ENCODE assay signal across 8 mouse cellular contexts in genomic region chr5:143654670-143655510, GRCm38 (mm10). TPM values are rescaled to one million over a fixed set of nuclear protein-coding genes. Genes with fewer than 3 reads are reported as not detected.
A peak's percentile ranks its signal among the peaks of the same experiment; 100 is the strongest.
DNase-seq lines count a peak whose midpoint lies in the region; ATAC-seq and TF ChIP-seq lines count a peak whose summit lies in the region.

No protein-coding gene starts in this region.

- DNase-seq in CH12.LX (ENCODE audit: extremely low read depth) (no peak), liver (peak; percentile 60)
- DNase-seq in c-Kit-positive CD71-negative TER-119-negative erythroid progenitor cells, embryonic 14.5 days (ENCODE audit: low read depth), result peak; percentile 55
- peak; percentile 17 for DNase-seq in heart, postnatal 25 days (ENCODE audit: low spot score)
- no peak for DNase-seq in left cerebral cortex, postnatal 36 days (ENCODE audit: low spot score in 2 of 2)
- DNase-seq in layer of hippocampus, postnatal 10 days (ENCODE audit: low spot score in 2 of 2), result no peak
- DNase-seq in gastrocnemius, adult 8-10 months (ENCODE audit: low spot score in 2 of 2), result no peak

- ATAC-seq in stomach, embryonic 15.5 days (ENCODE audit: insufficient read depth, low FRiP score, low read depth), result peak; percentile 65; the same call in 1 of the 2 replicates

- H3K4me2 ChIP-seq in CH12.LX (ENCODE audit: insufficient read depth, low read depth, poor library complexity, severe bottlenecking), result 0 out of 2 replicates have a peak overlapping the region, but pooled peaks have one; percentile 12
- H3K4me2 ChIP-seq in stomach, embryonic 15.5 days, result no peak overlapping the region

- no peak for TF ChIP-seq POLR2A in CH12.LX (IDR thresholded peaks at IDR 0.05; ENCODE audit: low read depth, low read length)

- intact Hi-C loops in heart, postnatal 25 days (cut with DNase I), result no loop called here
- intact Hi-C loops in left cerebral cortex, postnatal 36 days (cut with DNase I), result no loop called here

- peaks cover 0 to 15% of the 10 kb centered on the region in 2 experiments; a peak in 2 of 4 replicates for H3K4me1 ChIP-seq in CH12.LX (ENCODE audit: control insufficient read depth in 1 of 2, insufficient read depth in 2 of 2)
- H3K4me1 ChIP-seq in stomach, embryonic 15.5 days, result peaks cover 28% of the 10 kb centered on the region

- no peak for TF ChIP-seq CTCF in CH12.LX (conservative IDR thresholded peaks at IDR 0.05 in 1 of 2, IDR thresholded peaks at IDR 0.05 in 1 of 2; ENCODE audit: low read depth in 2 of 2, low read length in 2 of 2)

- 15% methylated on average over 7 of the region's 7 CpGs for WGBS in stomach, embryonic 15.5 days

- H3K9me3 ChIP-seq in CH12.LX (replicated peaks; ENCODE audit: low read length), result no peaks in the 10 kb centered on the region
- no peaks in the 10 kb centered on the region for H3K9me3 ChIP-seq in stomach, embryonic 15.5 days

- no peak overlapping the region for H3K27ac ChIP-seq in CH12.LX (ENCODE audit: insufficient read depth, low read depth)
- H3K27ac ChIP-seq in stomach, embryonic 15.5 days, result peak overlapping the region; percentile 90

- no peaks in the 10 kb centered on the region for H3K36me3 ChIP-seq in CH12.LX (replicated peaks in 1 of 2; ENCODE audit: control insufficient read depth in 1 of 2, insufficient read depth in 1 of 2, low read length in 1 of 2)
- no peaks in the 10 kb centered on the region for H3K36me3 ChIP-seq in stomach, embryonic 15.5 days

- no peak overlapping the region for H3K9ac ChIP-seq in CH12.LX (ENCODE audit: insufficient read depth, low read depth)
- no peak overlapping the region for H3K9ac ChIP-seq in stomach, embryonic 15.5 days

- H3K4me3 ChIP-seq in CH12.LX (replicated peaks in 1 of 3; ENCODE audit: low read depth in 2 of 3, low read length in 2 of 3, poor library complexity in 1 of 3), result no peak overlapping the region
- H3K4me3 ChIP-seq in stomach, embryonic 15.5 days (replicated peaks), result no peak overlapping the region

- no peaks in the 10 kb centered on the region for H3K79me2 ChIP-seq in CH12.LX (replicated peaks; ENCODE audit: control insufficient read depth, extremely low read depth, insufficient read depth, poor library complexity, severe bottlenecking)

- no peak for TF ChIP-seq RAD21 in CH12.LX (IDR thresholded peaks at IDR 0.05; ENCODE audit: low read depth, low read length)

- H3K27me3 ChIP-seq in CH12.LX (replicated peaks), result no peaks in the 10 kb centered on the region
- no peaks in the 10 kb centered on the region for H3K27me3 ChIP-seq in stomach, embryonic 15.5 days (replicated peaks)

- dilution Hi-C loops in CH12.LX (cut with MboI; ENCODE audit: extremely low pct_ligation_motif_present, extremely low pct_unique_long_range_greater_than_20kb, low sequenced_read_pairs), result no loop called here

- in situ Hi-C loops in CH12.LX (cut with MboI; ENCODE audit: low pct_ligation_motif_present, low pct_unique_long_range_greater_than_20kb, low sequenced_read_pairs), result no loop called here

- TF ChIP-seq EP300 in CH12.LX (IDR thresholded peaks at IDR 0.05; ENCODE audit: low read length), result no peak

TF ChIP-seq in CH12.LX, 34 proteins besides CTCF, POLR2A, EP300 and RAD21:
- TF ChIP-seq POLR2AphosphoS2 (IDR thresholded peaks at IDR 0.05; ENCODE audit: low read depth, low read length), result no peak

RNA-seq across cellular contexts. Expression of gene Cyth3, which starts 32.6 kb away (rescaled TPM):
- total RNA-seq in CH12.LX (2012; rRNA removed), result 3.3 and 3.4 TPM in 2 replicates
- total RNA-seq in CH12.LX (2014; rRNA removed), result 4.8 and 5.9 TPM in 2 replicates
- 5.4 and 5.6 TPM in 2 replicates for polyA plus RNA-seq in CH12.LX (2012; ENCODE audit: insufficient read length, low read depth)
- total RNA-seq in heart, postnatal 25 days (2021), result 10 to 100 TPM; 43.8 to 44.9 TPM
- polyA plus RNA-seq in stomach, embryonic 15.5 days (2015; fragmentation: Nextera tagmentation; extraction: Ambion mirVana), result 49.8 and 53.9 TPM in 2 replicates
- 10 to 100 TPM; 37.4 to 39.6 TPM for total RNA-seq in left cerebral cortex, postnatal 36 days (2021)
- total RNA-seq in layer of hippocampus, postnatal 10 days (2021), result 10 to 100 TPM; 52.0 to 65.7 TPM
- total RNA-seq in gastrocnemius, adult 8-10 months (2022), result 10 to 100 TPM in 1 of 4 experiments, 1 to 10 TPM in 3; 5.8 to 10.3 (median 9.2) TPM

Comparison
In these comparisons a context has a peak if more than half of its experiments do, and no peak if none do; other contexts are left out.
1. DNase-seq: peak in c-Kit-positive CD71-negative TER-119-negative erythroid progenitor cells, embryonic 14.5 days (single experiment), heart, postnatal 25 days (single experiment) and liver (single experiment); none in CH12.LX (single experiment), left cerebral cortex, postnatal 36 days (0 of 2), layer of hippocampus, postnatal 10 days (0 of 2) and gastrocnemius, adult 8-10 months (0 of 2).